Mouse (Mus musculus): Measurements from ENCODE around the gene Nkx3-2.

- no peak for TF ChIP-seq HCFC1 (IDR thresholded peaks at IDR 0.05; ENCODE audit: borderline replicate concordance, insufficient read depth, low read length)
- TF ChIP-seq ZC3H11A (IDR thresholded peaks at IDR 0.05; ENCODE audit: borderline replicate concordance, low read depth, low read length): no peak
These were observed 20.1 kb downstream of the Nkx3-2 start for GRCm38 (mm10) chr5:41744234-41744633.
